Comparison of ENCODE assay signal across 8 mouse cellular contexts in genomic region chr10:81929842-81930743, GRCm38 (mm10). TPM values are rescaled to one million over a fixed set of nuclear protein-coding genes. Genes with fewer than 3 reads are reported as not detected.
DNase-seq lines count a peak whose midpoint lies in the region; ATAC-seq and TF ChIP-seq lines count a peak whose summit lies in the region.
"Not testable (repeated sequence)": the region's sequence is repeated elsewhere in the genome, so short reads cannot be mapped to it uniquely, and the experiment has no call there.

Gene Zfp781, minus strand, starts transcription at chr10:81930480.

- peak; percentile 97 for ATAC-seq in CD4-positive, CD25-positive, alpha-beta regulatory T cell, adult 4 months
- peak; percentile 99 for ATAC-seq in forebrain, embryonic 11.5 days (replicated peaks; ENCODE audit: low FRiP score)
- peak; percentile 78; the same call in 1 of the 2 replicates for ATAC-seq in heart, embryonic 13.5 days (ENCODE audit: extremely low read depth, insufficient number of reproducible peaks, low FRiP score, low TSS enrichment)
- ATAC-seq in hindbrain, embryonic 16.5 days: peak; percentile 99
- ATAC-seq in limb, embryonic 11.5 days (ENCODE audit: insufficient number of reproducible peaks, low FRiP score, low TSS enrichment, low read depth): peak; percentile 92
- ATAC-seq in liver, postnatal 0 days: peak; percentile 93
- peak; percentile 98 for ATAC-seq in midbrain, embryonic 14.5 days (ENCODE audit: low FRiP score, low TSS enrichment)
- ATAC-seq in stomach, embryonic 14.5 days (ENCODE audit: insufficient number of reproducible peaks, insufficient read depth, low FRiP score, low read depth): peak; percentile 94

- H3K9me3 ChIP-seq in forebrain, embryonic 11.5 days (ENCODE audit: control insufficient read depth, low read length); heart, embryonic 13.5 days; hindbrain, embryonic 16.5 days (ENCODE audit: control insufficient read depth, low read length); limb, embryonic 11.5 days (ENCODE audit: control insufficient read depth, low read length); liver, postnatal 0 days (ENCODE audit: low read length); midbrain, embryonic 14.5 days (ENCODE audit: control insufficient read depth, low read length); stomach, embryonic 14.5 days (ENCODE audit: control insufficient read depth, low read depth, low read length): not testable (repeated sequence)

- not testable (repeated sequence) for H3K27me3 ChIP-seq in forebrain, embryonic 11.5 days (ENCODE audit: control insufficient read depth, insufficient read depth, low read length); heart, embryonic 13.5 days (replicated peaks); hindbrain, embryonic 16.5 days (replicated peaks; ENCODE audit: control insufficient read depth, insufficient read depth, low read length); limb, embryonic 11.5 days (ENCODE audit: control insufficient read depth, insufficient read depth, low read length); liver, postnatal 0 days (ENCODE audit: insufficient read depth, low read length); midbrain, embryonic 14.5 days (ENCODE audit: control insufficient read depth, insufficient read depth, low read length); stomach, embryonic 14.5 days (ENCODE audit: control insufficient read depth, insufficient read depth, low read length)

- not testable (repeated sequence) for H3K4me1 ChIP-seq in forebrain, embryonic 11.5 days (replicated peaks; ENCODE audit: control insufficient read depth, insufficient read depth, low read length); heart, embryonic 13.5 days; hindbrain, embryonic 16.5 days (ENCODE audit: control insufficient read depth, insufficient read depth, low read depth, low read length); limb, embryonic 11.5 days (ENCODE audit: control insufficient read depth, insufficient read depth, low read length); liver, postnatal 0 days (ENCODE audit: insufficient read depth); midbrain, embryonic 14.5 days (ENCODE audit: control insufficient read depth, insufficient read depth, low read length); stomach, embryonic 14.5 days (ENCODE audit: control insufficient read depth, insufficient read depth, low read length)

- not testable (repeated sequence) for H3K4me2 ChIP-seq in forebrain, embryonic 11.5 days (ENCODE audit: low read depth, low read length, severe bottlenecking); heart, embryonic 13.5 days; hindbrain, embryonic 16.5 days (ENCODE audit: low read length); limb, embryonic 11.5 days (ENCODE audit: low read depth, severe bottlenecking); liver, postnatal 0 days (ENCODE audit: low read depth, low read length); midbrain, embryonic 14.5 days (ENCODE audit: low read length); stomach, embryonic 14.5 days (replicated peaks; ENCODE audit: low read depth, low read length)

- not testable (repeated sequence) for TF ChIP-seq CTCF in liver, postnatal 0 days (IDR thresholded peaks at IDR 0.05; ENCODE audit: low read depth)

- not testable (repeated sequence) for DNase-seq in forebrain, embryonic 11.5 days (ENCODE audit: low spot score); limb, embryonic 11.5 days (ENCODE audit: low spot score); liver, postnatal 0 days; midbrain, embryonic 14.5 days

- not testable (repeated sequence) for TF ChIP-seq EP300 in liver, postnatal 0 days (IDR thresholded peaks at IDR 0.05; ENCODE audit: low read depth)

- not testable (repeated sequence) for H3K4me3 ChIP-seq in forebrain, embryonic 11.5 days (ENCODE audit: low read depth, low read length); heart, embryonic 13.5 days; hindbrain, embryonic 16.5 days (ENCODE audit: low read length); limb, embryonic 11.5 days (ENCODE audit: low read depth, low read length); liver, postnatal 0 days (ENCODE audit: low read depth, low read length); midbrain, embryonic 14.5 days (replicated peaks; ENCODE audit: low read depth, low read length); stomach, embryonic 14.5 days (ENCODE audit: low read depth, low read length)

- H3K27ac ChIP-seq in forebrain, embryonic 11.5 days (ENCODE audit: low read depth, low read length); heart, embryonic 13.5 days (replicated peaks); hindbrain, embryonic 16.5 days (ENCODE audit: low read depth, low read length); limb, embryonic 11.5 days (replicated peaks; ENCODE audit: low read depth, low read length); liver, postnatal 0 days (ENCODE audit: low read depth); midbrain, embryonic 14.5 days (replicated peaks; ENCODE audit: low read depth, low read length); stomach, embryonic 14.5 days (ENCODE audit: low read length): not testable (repeated sequence)

- not testable (repeated sequence) for H3K36me3 ChIP-seq in forebrain, embryonic 11.5 days (ENCODE audit: control insufficient read depth, insufficient read depth, low read length); heart, embryonic 13.5 days; hindbrain, embryonic 16.5 days (ENCODE audit: control insufficient read depth, insufficient read depth, low read length); limb, embryonic 11.5 days (ENCODE audit: control insufficient read depth, insufficient read depth, low read length); liver, postnatal 0 days (replicated peaks; ENCODE audit: insufficient read depth, low read length); midbrain, embryonic 14.5 days (ENCODE audit: control insufficient read depth, insufficient read depth, low read length); stomach, embryonic 14.5 days (ENCODE audit: control insufficient read depth, insufficient read depth, low read length)

- WGBS in forebrain, embryonic 11.5 days: no CpG with 5 or more reads among the region's 43 CpGs
- no CpG with 5 or more reads among the region's 43 CpGs for WGBS in heart, embryonic 13.5 days
- WGBS in hindbrain, embryonic 16.5 days: no CpG with 5 or more reads among the region's 43 CpGs
- WGBS in limb, embryonic 11.5 days: no CpG with 5 or more reads among the region's 43 CpGs
- no CpG with 5 or more reads among the region's 43 CpGs for WGBS in liver, postnatal 0 days (ENCODE audit: insufficient replicate concordance)
- no CpG with 5 or more reads among the region's 43 CpGs for WGBS in midbrain, embryonic 14.5 days
- WGBS in stomach, embryonic 14.5 days: no CpG with 5 or more reads among the region's 43 CpGs

- H3K9ac ChIP-seq in forebrain, embryonic 11.5 days (ENCODE audit: low read length); heart, embryonic 13.5 days; hindbrain, embryonic 16.5 days (ENCODE audit: low read depth, low read length); limb, embryonic 11.5 days (ENCODE audit: low read length); liver, postnatal 0 days (replicated peaks); midbrain, embryonic 14.5 days (replicated peaks; ENCODE audit: low read length); stomach, embryonic 14.5 days (replicated peaks; ENCODE audit: low read depth, low read length): not testable (repeated sequence)

RNA-seq across cellular contexts. Expression of gene Zfp781, which starts in this region (rescaled TPM):
- 1 to 10 TPM; 1.1 to 2.0 TPM for polyA plus RNA-seq in CD4-positive, CD25-positive, alpha-beta regulatory T cell, adult 4 months (2017; shearing (Covaris generic))
- 5.6 and 5.8 TPM in 2 replicates for polyA plus RNA-seq in forebrain, embryonic 11.5 days (2014; fragmentation: Nextera tagmentation; extraction: Ambion mirVana)
- polyA plus RNA-seq in heart, embryonic 13.5 days (2015; fragmentation: Nextera tagmentation; extraction: Ambion mirVana): 2.0 and 2.3 TPM in 2 replicates
- 4.9 and 8.3 TPM in 2 replicates for polyA plus RNA-seq in hindbrain, embryonic 16.5 days (2015; fragmentation: Nextera tagmentation; extraction: Ambion mirVana)
- 4.2 and 6.3 TPM in 2 replicates for polyA plus RNA-seq in limb, embryonic 11.5 days (2014; fragmentation: Nextera tagmentation; extraction: Ambion mirVana)
- polyA plus RNA-seq in liver, postnatal 0 days (2015; fragmentation: Nextera tagmentation; extraction: Ambion mirVana): 0.24 and 0.42 TPM in 2 replicates
- polyA plus RNA-seq in midbrain, embryonic 14.5 days (2014; fragmentation: Nextera tagmentation; extraction: Ambion mirVana): 11.0 TPM in 2 replicates
- 4.4 and 5.2 TPM in 2 replicates for polyA plus RNA-seq in stomach, embryonic 14.5 days (2014; fragmentation: Nextera tagmentation; extraction: Ambion mirVana)

Comparison
In these comparisons a context has a peak if more than half of its experiments do, and no peak if none do; other contexts are left out.
1. Peak in ATAC-seq in liver, postnatal 0 days; RNA of the gene not detected or under 1 TPM.